Mouse (Mus musculus) kidney, postnatal 0 days (tissue): ENCODE data around the gene Mpp1. TPM values are rescaled to one million over a fixed set of nuclear protein-coding genes. Genes with fewer than 3 reads are reported as not detected.
"Not testable (repeated sequence)": the region's sequence is repeated elsewhere in the genome, so short reads cannot be mapped to it uniquely, and the experiment has no call there.

Experiments used
- ATAC-seq: fragments of 200-750 bp; cut with Nextera tagmentation; replicated peaks from 2 replicates; pipeline ENCODE4 v1.8.0; 2017; ENCODE audit warnings: low read depth, moderate number of reproducible peaks, moderate TSS enrichment, moderate library complexity; ENCODE audit not compliant: low FRiP score
- DNase-seq: peaks from one replicate; pipeline ENCODE4 v3.0.0-alpha.2; 2016; ENCODE audit warnings: low spot score
- H3K27ac ChIP-seq: fragments of 300-500 bp; sonication (generic); 2 replicates; pipeline ENCODE4 v1.5.1; 2014; ENCODE audit warnings: mild to moderate bottlenecking
- H3K27me3 ChIP-seq: fragments of 300-500 bp; sonication (generic); 2 replicates; pipeline ENCODE4 v1.6.1; 2014; ENCODE audit warnings: low read length, mixed read lengths; ENCODE audit not compliant: insufficient read depth
- H3K36me3 ChIP-seq: fragments of 300-500 bp; sonication (generic); 2 replicates; pipeline ENCODE4 v1.6.1; 2014; ENCODE audit warnings: low read length, mixed read lengths; ENCODE audit not compliant: insufficient read depth
- H3K4me1 ChIP-seq: fragments of 300-500 bp; sonication (generic); replicated peaks from 2 replicates; pipeline ENCODE4 v1.6.1; 2014; ENCODE audit warnings: antibody characterized with exemption, low read length, mixed read lengths; ENCODE audit not compliant: insufficient read depth
- H3K4me2 ChIP-seq: fragments of 300-500 bp; sonication (generic); 2 replicates; pipeline ENCODE4 v1.6.1; 2014; ENCODE audit warnings: mild to moderate bottlenecking, low read length, moderate library complexity, mixed read lengths
- H3K4me3 ChIP-seq: fragments of 300-500 bp; sonication (generic); replicated peaks from 2 replicates; pipeline ENCODE4 v1.5.1; 2014; ENCODE audit warnings: low read depth, low read length
- H3K9ac ChIP-seq: fragments of 300-500 bp; sonication (generic); 2 replicates; pipeline ENCODE4 v1.6.1; 2014; ENCODE audit warnings: low read depth, low read length
- H3K9me3 ChIP-seq: fragments of 300-500 bp; sonication (generic); replicated peaks from 2 replicates; pipeline ENCODE4 v1.6.1; 2016; ENCODE audit warnings: low read length, inconsistent platforms, mixed read lengths
- CTCF ChIP-seq: IDR thresholded peaks from 2 replicates; pipeline ENCODE4 v1.5.1; 2016; ENCODE audit warnings: antibody characterized with exemption, low read depth, mild to moderate bottlenecking, moderate library complexity
- WGBS: fragments of 180-500 bp; shearing (Covaris S2); extraction: QIAGEN DNeasy Blood & Tissue Kit; methylation state at CpG from one replicate; pipeline ENCODE4 v1.1.7; 2014; 5-methylcytosine and 5-hydroxymethylcytosine counted together
- polyA plus RNA-seq: library from polyadenylated mRNA; unstranded; fragments of >200 nt; fragmentation: Nextera tagmentation; extraction: Ambion mirVana; gene quantifications from 2 replicates; pipeline ENCODE4 v1.2.1, GENCODE M21; 2015

Gene Mpp1
- polyA plus RNA-seq = 45.8 and 50.4 TPM in 2 replicates

- no peak for TF ChIP-seq CTCF
- DNase-seq (peak; percentile 93), ATAC-seq (peak; percentile 98)
- H3K27me3 ChIP-seq = no peaks in the 10 kb centered on the region
- peak within 1 kb of the TSS; percentile 49 for H3K4me3 ChIP-seq
- H3K9me3 ChIP-seq = no peaks in the 10 kb centered on the region
- H3K4me2 ChIP-seq = peak within 1 kb of the TSS; percentile 58
- WGBS = 36% methylated on average over 36 of the region's 36 CpGs
- H3K36me3 ChIP-seq = no peaks in the 10 kb centered on the region
- no peaks in the 10 kb centered on the region for H3K4me1 ChIP-seq
- peak within 1 kb of the TSS; percentile 77 for H3K27ac ChIP-seq
- peak within 1 kb of the TSS; percentile 68 for H3K9ac ChIP-seq
Observed at GRCm38 (mm10) chrX:75130467-75131160, at the start of gene Mpp1. TSS of gene Mpp1 (minus strand) at chrX:75131016.

- Histone ChIP-seq H3K27me3 (no peaks in the 10 kb centered on the region), H3K9ac (no peak within 1 kb of the TSS), H3K9me3 (no peaks in the 10 kb centered on the region), H3K36me3 (no peaks in the 10 kb centered on the region), H3K4me2 (no peak within 1 kb of the TSS), H3K4me3 (no peak within 1 kb of the TSS), H3K4me1 (no peaks in the 10 kb centered on the region), H3K27ac (no peak within 1 kb of the TSS)
- ATAC-seq (no peak), DNase-seq (no peak)
- no peak for TF ChIP-seq CTCF
- WGBS = 62% methylated on average over 1 of the region's 1 CpGs
Observed at GRCm38 (mm10) chrX:75163670-75164069, 32.9 kb upstream of the Mpp1 start, which contains the start of gene Smim9. TSS of gene Smim9 (minus strand) at chrX:75163770.

- peak overlapping the region; percentile 59 for H3K4me2 ChIP-seq
- DNase-seq (peak; percentile 8), ATAC-seq (peak; percentile 92)
- no peak for TF ChIP-seq CTCF
- no peaks in the 10 kb centered on the region for H3K4me1 ChIP-seq
- H3K27me3 ChIP-seq = no peaks in the 10 kb centered on the region
- no peaks in the 10 kb centered on the region for H3K9me3 ChIP-seq
- peak overlapping the region; percentile 33 for H3K4me3 ChIP-seq
- H3K9ac ChIP-seq = peak overlapping the region; percentile 55; the same call in 1 of the 2 replicates
- no peaks in the 10 kb centered on the region for H3K36me3 ChIP-seq
- 34% methylated on average over 29 of the region's 49 CpGs for WGBS
- H3K27ac ChIP-seq = no peak overlapping the region
Observed at GRCm38 (mm10) chrX:75155576-75156243, 24.9 kb upstream of the Mpp1 start.

GRCm38 (mm10) chrX:75152249-75152648, 21.4 kb upstream of the Mpp1 start:
- no peak for DNase-seq
- H3K4me2 ChIP-seq = no peak overlapping the region
- no peak overlapping the region for H3K4me3 ChIP-seq
- no peak for TF ChIP-seq CTCF
- H3K36me3 ChIP-seq = no peaks in the 10 kb centered on the region
- H3K27ac ChIP-seq = no peak overlapping the region
- H3K9ac ChIP-seq = no peak overlapping the region
- no peaks in the 10 kb centered on the region for H3K9me3 ChIP-seq
- H3K4me1 ChIP-seq = no peaks in the 10 kb centered on the region
- 61% methylated on average over 1 of the region's 1 CpGs for WGBS
- no peak for ATAC-seq
- no peaks in the 10 kb centered on the region for H3K27me3 ChIP-seq

GRCm38 (mm10) chrX:75150304-75150703, 19.5 kb upstream of the Mpp1 start:
- ATAC-seq (no peak), DNase-seq (no peak)
- H3K4me1 ChIP-seq = no peaks in the 10 kb centered on the region
- 78% methylated on average over 2 of the region's 2 CpGs for WGBS
- no peak for TF ChIP-seq CTCF
- H3K27me3 ChIP-seq = no peaks in the 10 kb centered on the region
- no peaks in the 10 kb centered on the region for H3K9me3 ChIP-seq
- H3K27ac ChIP-seq = no peak overlapping the region
- H3K9ac ChIP-seq = no peak overlapping the region
- H3K36me3 ChIP-seq = no peaks in the 10 kb centered on the region
- no peak overlapping the region for H3K4me3 ChIP-seq
- H3K4me2 ChIP-seq = no peak overlapping the region

GRCm38 (mm10) chrX:75148414-75148813, 17.6 kb upstream of the Mpp1 start:
- Histone ChIP-seq H3K27me3 (no peaks in the 10 kb centered on the region), H3K36me3 (no peaks in the 10 kb centered on the region), H3K9ac (no peak overlapping the region), H3K4me1 (no peaks in the 10 kb centered on the region), H3K4me3 (no peak overlapping the region), H3K9me3 (no peaks in the 10 kb centered on the region), H3K27ac (no peak overlapping the region), H3K4me2 (no peak overlapping the region)
- ATAC-seq = no peak
- no peak for DNase-seq
- no peak for TF ChIP-seq CTCF
- WGBS = 74% methylated on average over 4 of the region's 4 CpGs

GRCm38 (mm10) chrX:75143124-75143555, 12.3 kb upstream of the Mpp1 start:
- DNase-seq (peak; percentile 14), ATAC-seq (0 out of 2 replicates have a peak, but pooled peaks have one; percentile 25)
- not testable (repeated sequence) for H3K9ac ChIP-seq, H3K36me3 ChIP-seq, H3K27me3 ChIP-seq, H3K9me3 ChIP-seq, H3K27ac ChIP-seq, H3K4me1 ChIP-seq
- H3K4me3 ChIP-seq = peak overlapping the region; percentile 20
- WGBS = 32% methylated on average over 29 of the region's 42 CpGs
- H3K4me2 ChIP-seq = peak overlapping the region; percentile 51
